Mouse (Mus musculus) brain, embryonic 14.5 days (tissue): Measurements from ENCODE around the gene Rfx2.

Source experiments
- CTCF ChIP-seq: fragments of 200-500 bp; IDR thresholded peaks from 2 replicates; pipeline ENCODE4 v1.5.1; 2012; ENCODE audit warnings: inconsistent platforms, mild to moderate bottlenecking, moderate library complexity, borderline replicate concordance; ENCODE audit not compliant: insufficient read depth, insufficient read length; ENCODE audit errors: extremely low read depth
- POLR2A ChIP-seq: fragments of 200-500 bp; IDR thresholded peaks from 2 replicates; pipeline ENCODE4 v1.6.1; 2012; ENCODE audit warnings: mild to moderate bottlenecking, inconsistent platforms, borderline replicate concordance; ENCODE audit not compliant: poor library complexity, insufficient read depth, insufficient read length, severe bottlenecking; ENCODE audit errors: extremely low read depth

DNA sequence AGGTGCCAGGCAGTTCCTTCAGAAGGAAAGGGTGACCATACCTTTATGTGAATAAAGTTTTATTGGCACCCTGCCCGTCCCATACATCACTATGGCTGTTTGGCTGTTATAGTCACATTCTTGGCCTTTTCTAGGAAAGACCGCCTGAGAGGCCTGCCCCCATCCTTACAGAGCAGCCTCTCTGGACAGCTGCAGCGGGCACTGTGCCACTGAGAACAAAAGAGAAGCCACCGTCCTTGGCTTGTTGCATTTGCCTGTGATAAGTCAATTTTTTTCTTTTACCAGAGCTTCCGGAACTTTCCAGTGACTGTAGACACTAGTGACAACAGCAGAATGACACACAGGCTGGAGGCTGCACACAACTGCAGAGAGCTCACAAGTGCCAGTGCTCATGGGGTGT lies 25.9 kb downstream of the Rfx2 start:
- TF ChIP-seq POLR2A (no peak), CTCF (no peak)
